Mouse (Mus musculus) gastrocnemius, postnatal 10 days (tissue): ENCODE results near the gene Brdt. TPM values are rescaled to one million over a fixed set of nuclear protein-coding genes. Genes with fewer than 3 reads are reported as not detected.

Experiments
- DNase-seq: peaks from one replicate; pipeline ENCODE4 v3.0.0; 2021; ENCODE audit warnings: mixed read lengths
- long read RNA-seq, 2 experiments: library from polyadenylated mRNA; stranded (forward); transcript quantifications; one replicate each; pipeline ENCODE4 v2.0.0; 2021
- total RNA-seq, 2 experiments: library from RNA; stranded (reverse); gene quantifications; 2 replicates each; pipeline ENCODE4 v1.2.3; 2021

Gene Brdt
- total RNA-seq = 1 to 10 TPM; 4.3 to 4.4 TPM
- long read RNA-seq, experiment 1, partial matches to known transcripts = 2 of 4 reads
- long read RNA-seq, experiment 1, other reads (novel, unspliced or antisense) = 1 of 4 reads
- long read RNA-seq, experiment 2 = 0 reads

DNA sequence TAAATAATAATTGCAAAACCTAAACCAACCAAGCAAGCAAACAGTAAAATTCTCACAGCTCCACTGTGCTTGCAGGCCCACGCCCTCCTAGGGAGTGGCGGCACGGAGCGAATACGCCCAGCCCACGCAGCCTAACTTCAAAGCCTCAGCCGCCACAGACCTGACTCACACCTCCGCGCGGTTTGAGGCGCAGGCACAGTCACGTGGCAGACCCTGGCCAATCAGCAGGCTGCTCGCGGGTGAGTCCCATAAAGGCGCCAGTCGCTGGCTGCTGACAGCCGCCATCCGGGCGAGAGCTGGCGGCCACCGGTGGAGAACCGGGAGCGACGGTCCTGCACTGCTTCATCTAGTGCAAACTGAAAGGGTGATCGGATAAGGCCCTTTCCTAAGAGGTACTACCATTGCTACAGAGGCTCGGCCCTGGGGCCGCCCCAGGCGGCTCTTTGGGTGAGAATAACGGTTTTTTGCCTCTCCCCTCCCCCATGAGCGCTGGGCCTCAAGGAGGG is at the start of gene Brdt:
Brdt (plus strand) TSS at position 244 of the 506 bp plus-strand sequence.
- DNase-seq = no peak

DNA sequence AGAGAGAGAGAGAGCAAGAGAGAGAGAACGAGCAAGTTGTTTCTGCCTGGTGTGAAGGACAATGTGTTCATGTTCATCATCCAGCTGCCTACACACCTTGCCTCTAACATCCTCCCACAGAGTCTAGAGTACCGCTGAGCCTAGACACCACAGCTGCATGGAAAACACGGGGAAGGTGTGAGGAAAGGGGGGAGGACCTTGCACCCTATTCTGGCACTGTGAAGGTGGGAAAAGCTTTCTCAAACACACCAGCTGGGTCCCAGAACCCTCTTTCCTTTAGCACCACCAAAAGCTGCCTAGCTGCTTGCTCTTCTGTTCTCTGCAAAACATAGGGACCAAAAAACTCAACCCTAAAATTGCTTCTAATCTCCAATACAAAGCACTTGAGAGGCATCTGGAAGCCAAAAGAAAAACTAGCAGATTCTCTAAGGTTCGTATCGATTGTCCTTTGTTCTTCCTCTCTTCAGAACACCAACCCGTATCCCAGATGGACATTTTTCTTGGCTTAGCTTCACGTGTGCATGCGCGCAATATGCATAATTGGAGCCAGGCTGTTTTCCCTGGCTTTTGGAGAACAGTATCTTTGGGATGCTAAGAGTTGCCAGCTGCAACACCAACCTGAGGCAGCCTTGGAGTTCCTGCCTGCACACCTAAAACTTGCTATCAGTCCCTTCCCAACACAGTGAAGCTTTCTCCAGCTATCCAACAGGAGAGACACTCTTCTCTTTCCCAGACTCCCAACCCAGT is 48.2 kb upstream of the Brdt start:
- no peak for DNase-seq

DNA sequence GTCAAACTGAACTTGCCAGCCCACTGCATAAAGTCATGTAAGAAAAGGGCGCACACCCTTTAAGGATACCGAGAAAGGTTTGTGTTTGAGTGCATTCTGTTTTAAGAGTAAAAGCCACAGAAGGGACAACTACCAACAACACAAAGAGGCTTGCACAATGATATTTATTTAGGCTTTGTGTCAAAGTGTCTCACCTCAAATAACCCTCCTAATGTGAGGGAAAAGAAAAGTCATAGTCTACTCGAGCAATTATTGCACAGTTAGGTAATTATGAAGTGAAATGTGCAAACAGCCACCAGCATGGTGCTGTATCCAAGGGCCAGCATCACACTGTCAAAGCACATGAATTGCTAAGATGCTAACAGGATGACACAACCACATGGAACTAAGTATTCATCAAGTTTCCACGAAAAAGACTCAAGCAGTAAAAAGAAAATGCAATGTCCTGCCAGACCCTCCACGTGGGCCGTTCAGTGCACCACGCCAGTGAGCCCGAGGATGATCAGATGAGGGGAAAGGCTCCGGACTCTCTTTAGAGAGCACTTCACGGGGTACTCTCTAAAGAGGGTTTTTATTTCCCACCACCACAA is 46.9 kb upstream of the Brdt start:
- DNase-seq = no peak

DNA sequence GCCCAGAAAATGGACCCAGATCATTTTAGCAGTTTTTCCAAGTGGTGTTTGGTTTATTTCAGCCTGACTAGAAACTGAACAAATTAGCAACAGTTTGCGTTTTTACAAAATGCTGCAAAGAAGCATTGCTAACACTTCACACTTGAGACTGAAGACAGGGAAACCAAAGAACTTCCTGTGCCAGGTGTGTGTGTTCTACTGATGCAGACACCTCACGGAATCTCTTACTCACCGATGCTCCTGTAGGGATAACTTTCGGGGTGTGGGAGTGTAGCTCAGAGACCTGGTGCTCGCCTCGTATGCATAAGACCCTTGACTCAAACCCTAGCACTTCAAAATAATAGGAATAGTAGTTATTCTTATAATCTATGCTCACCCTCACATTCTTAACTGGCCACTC is 45.4 kb upstream of the Brdt start:
- DNase-seq = no peak

DNA sequence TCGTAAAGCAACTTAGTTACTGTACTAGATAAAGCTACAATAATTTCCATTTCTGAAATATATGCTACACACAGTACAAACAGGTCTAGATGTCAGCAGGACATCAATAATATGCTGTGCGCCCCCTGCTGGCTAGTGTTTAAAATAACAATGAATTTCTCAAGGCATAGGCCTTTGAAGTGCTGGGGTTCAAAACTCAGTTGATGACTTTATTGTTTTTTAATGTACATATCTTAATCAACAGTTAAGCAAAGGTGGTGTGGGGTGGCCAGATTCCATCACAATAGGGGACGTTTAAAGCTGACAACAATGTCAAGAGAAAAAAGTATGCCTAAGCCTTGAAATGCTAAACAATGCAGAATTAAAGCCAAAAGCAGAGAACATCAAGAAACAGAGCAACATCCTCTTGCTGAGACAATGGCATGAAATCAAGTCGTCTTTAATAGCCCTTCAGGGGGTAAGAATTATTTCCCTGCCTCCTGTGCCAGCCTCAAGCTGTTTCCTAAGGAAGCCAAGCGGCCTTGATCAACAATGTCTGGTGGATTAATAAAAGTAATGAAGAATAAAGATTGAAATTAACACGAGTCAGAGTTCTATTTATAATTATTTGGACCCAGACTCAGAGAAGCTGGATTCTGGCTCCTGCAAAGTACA is 43.6 kb upstream of the Brdt start:
- peak; percentile 81 for DNase-seq

GRCm38 (mm10) chr5:107287908-107288267 is 43.1 kb upstream of the Brdt start:
- DNase-seq = no peak

GRCm38 (mm10) chr5:107288427-107289233 is 42.3 kb upstream of the Brdt start:
- peak; percentile 59 for DNase-seq

DNA sequence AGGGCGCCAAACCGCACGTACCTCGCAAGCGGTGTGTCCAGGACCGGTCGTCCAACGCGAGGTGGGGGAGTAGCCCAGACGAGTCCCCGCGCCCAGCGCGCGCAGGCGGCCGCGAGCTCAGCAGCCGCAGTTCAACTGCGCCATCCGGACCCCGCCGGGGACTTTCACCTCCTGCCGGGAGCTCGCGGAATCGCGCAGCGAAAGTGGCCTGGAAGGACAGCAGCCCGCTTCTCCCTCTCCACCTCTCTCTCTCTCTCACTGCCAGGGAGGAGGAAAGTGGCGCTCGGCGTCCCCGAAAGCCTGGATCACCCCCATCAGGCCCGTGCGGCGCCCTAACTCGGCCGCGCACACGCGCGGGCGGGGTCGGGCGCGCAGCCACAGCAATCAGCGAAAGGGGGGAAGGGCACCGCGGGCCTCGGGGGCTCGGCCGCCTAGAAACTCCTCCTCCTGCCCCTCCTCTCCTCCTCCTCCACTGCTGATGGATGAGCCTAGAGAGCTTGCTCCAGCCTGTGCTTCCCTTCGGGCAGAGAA is 41.7 kb upstream of the Brdt start, which contains the start of gene Tgfbr3:
Tgfbr3 (minus strand) TSS at position 396 of the 531 bp plus-strand sequence.
- peak; percentile 85 for DNase-seq

DNA sequence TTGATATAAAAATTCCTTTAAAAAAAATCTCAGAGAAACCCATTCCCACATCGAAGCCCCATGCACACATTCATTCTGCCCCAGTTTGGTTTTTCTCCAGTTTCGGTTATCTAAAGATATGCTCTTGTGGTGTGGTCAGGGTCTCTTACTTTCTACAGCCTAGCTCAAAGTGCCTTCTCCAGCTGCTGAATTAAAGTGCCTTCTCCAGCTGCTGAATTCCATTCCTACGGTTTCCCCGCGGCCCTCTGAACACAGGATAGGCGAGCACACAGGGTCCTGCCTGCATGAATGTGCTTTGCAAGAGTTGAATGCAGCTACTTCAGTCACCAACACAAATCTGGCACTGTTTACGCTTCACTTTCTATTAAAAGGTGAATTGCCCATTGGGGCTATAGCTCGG is 41.0 kb upstream of the Brdt start:
- DNase-seq = no peak

- DNase-seq = no peak
Observed at GRCm38 (mm10) chr5:107294041-107294440, 36.9 kb upstream of the Brdt start.

DNA sequence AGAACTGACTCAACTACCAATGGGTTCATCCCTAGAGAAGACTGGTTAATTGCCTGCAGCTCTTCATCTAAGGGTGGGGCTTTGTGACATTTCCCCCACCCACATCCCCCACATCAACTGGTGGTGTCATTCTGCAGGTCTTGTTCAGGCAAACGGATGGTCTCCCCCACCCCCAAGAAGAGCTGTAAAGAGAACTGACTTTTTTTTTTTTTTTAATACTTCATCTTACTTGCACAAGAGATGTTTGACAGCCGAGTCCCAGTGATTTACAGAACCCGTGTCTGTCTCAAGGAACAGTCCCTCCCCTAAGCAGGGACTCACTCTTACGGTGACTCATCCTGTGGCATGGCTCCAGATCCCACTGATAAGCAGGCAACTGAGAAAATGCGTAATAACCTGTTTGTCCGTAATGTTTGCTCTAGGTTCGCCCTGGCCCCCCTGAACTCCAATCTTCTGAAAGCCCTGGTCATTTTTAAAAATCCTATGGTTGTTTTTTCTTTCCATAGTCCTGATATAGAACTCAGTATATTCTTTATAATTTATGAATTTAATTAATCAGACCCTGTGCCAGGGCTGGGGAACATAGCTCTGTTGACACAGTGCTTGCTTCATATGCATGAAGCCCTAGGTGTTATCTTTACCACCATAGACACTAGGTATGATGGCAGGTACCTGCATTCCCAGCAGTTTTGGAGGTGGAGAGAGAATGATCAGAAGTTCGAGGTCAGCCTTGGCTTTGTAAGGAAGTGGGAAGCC is 35.7 kb upstream of the Brdt start:
- DNase-seq = no peak

- no peak for DNase-seq
Observed at GRCm38 (mm10) chr5:107295817-107296511, 35.0 kb upstream of the Brdt start.

DNA sequence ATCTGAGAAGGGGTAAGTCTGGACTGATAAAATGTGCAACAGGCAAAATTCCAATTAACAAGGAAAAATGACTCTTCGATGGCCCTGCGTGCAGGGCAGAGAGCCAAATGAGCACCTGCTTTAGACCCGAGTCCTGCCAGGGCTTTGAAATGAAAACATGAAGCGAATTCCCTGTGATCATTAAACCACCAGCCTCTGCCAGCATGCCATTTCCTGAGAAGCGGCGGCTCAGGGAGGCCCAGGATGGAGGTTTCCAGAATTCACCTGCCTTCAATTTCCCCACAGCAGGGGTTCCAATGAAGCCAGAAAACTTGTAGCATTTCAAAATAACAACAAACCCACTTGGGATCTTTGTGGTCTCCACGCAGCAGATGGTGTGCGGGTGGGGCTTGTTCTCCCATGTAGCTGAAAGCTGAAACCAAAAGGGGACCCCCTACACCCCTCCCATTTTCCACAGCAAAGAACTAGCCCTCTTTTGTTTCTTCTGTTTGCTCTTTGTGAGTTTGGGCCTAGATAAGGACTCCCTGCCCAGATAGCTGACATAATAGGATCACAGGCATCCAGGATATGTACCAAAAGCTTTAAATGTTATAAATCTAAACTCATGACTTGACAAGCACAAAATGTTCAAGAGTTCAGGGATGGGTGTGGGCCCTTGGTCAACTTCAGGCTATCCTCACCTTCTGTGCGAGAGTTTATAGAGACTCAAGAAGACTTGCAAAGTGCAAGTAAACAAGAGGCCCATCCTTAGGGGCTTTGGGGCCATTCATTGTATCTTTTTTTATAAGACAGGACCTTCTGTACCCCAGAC is 34.2 kb upstream of the Brdt start:
- no peak for DNase-seq

GRCm38 (mm10) chr5:107298854-107299253 is 32.1 kb upstream of the Brdt start:
- no peak for DNase-seq

- DNase-seq = no peak
Observed at GRCm38 (mm10) chr5:107303350-107303861, 27.6 kb upstream of the Brdt start.

DNA sequence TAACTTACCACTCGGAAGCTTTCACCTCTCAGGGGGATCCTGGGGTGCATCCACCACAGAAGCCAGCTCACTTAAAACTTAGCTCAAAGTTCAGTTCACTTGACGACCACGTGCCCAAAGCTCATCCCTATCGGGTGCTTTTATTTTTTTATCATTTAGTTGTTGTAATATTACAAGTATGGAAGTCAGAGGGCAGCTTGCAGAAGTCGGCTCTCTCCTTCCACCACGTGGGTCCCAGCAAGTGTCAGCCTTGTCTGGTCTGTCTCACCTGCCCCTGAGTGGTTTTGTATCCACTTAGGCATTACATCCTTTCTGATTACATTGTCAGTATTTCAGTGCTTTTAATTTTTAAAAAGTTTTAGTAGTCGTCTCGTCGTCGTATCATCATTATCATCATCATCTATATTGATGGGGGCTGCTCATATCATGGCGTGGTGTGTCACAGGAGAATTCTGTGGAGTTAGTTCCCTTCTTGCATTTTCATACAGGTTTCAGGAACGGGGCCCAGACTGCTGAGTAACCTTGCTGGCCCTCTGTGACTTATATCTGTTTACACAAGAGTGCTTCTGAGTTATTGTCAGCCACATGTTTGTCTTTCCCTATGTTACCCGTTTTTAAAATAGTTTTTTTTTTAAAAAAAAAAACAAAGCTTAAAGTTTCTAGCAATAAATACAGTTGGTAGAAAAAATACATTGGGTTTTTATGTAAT is 26.7 kb upstream of the Brdt start:
- DNase-seq = no peak

DNA sequence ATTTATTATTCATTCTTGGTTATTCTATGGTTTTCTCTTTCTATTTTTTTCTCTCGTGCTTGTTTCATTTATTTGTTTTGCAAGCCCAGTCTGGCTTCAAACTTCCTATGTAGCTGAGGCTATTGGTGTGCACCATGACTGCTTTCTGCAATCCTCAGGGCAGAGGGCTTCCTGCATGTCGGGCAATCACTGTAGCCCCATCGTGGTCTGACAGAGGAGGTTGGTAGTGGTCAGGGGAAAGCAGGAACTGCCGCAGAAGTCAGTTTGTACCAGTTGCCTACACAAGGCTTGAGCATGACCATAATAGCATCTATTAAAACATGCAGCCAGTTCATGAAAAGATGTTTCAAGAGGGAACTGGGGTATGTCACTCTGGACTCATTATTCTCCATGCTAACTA is 23.5 kb upstream of the Brdt start:
- DNase-seq = no peak

DNA sequence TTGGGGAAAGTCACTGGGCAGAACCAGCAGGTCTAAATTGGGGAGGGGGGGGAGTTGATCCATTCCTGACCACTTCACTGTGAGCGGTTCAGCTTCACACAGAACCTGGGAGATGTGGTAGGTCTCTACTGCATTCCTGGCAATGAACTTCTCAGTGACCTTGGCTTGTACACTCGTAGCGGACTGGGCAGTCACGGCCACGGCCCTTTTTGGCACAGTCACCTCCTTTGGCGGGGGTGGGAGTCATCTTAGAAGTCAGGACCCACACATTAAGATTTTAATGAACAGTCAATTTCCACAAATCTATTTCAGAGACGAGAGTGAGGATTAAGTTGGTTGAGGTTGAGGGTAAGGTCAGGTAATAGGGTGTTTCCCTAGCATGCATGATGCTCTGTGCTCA is 13.8 kb upstream of the Brdt start:
- DNase-seq = no peak

DNA sequence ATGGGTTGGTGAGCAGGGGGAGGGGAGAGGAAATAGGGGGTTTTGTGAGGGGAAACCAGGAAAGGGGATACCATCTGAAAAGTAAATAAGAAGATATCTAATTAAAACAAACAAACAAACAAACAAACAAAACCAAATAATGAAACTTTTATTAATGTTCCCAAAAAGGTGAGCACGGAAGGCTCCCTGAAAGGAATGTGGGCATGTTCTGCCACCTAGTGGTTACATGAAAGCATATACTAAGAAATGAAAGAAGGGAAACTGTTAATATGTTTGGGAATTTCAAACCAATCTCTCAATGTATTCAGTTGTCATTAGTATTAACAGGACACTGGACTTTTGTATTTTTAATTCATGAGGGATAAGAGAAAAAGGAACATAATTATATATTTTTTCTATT is 10.3 kb upstream of the Brdt start:
- DNase-seq = no peak
